Mouse (Mus musculus): ENCODE measurements at regions not wholly inside any gene's neighbourhood (a gene's known extent, or its start where the extent isn't known, plus 50 kb on each side); places are given as distances from the start of the nearest gene placed in this dataset.

GRCm38 (mm10) chr14:61893786-61894185, 286.5 kb downstream of the Kcnrg start:
- DNase-seq (ENCODE audit: low spot score in 2 of 2): no peak

DNA sequence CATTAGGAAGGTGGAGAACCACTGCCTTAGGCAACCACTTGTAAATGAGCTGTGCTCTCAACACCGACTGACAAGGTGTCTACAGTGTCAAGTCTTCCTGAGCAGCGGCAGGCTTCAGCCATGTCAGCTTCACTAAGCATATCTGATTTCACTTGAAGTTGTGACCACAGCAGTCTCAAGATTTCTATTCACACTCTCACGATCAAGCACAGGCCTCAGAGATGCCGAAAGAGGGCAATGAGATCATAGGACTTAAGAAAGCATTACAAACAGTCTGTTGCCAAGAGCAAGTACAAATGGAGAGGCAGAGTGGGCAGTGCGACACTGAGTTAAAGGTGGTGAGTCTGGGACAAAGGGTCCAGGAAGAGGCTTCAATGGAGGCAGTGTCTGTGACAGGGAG, 289.6 kb downstream of the Kcnrg start:
- no peak for DNase-seq (ENCODE audit: low spot score in 2 of 2)

DNA sequence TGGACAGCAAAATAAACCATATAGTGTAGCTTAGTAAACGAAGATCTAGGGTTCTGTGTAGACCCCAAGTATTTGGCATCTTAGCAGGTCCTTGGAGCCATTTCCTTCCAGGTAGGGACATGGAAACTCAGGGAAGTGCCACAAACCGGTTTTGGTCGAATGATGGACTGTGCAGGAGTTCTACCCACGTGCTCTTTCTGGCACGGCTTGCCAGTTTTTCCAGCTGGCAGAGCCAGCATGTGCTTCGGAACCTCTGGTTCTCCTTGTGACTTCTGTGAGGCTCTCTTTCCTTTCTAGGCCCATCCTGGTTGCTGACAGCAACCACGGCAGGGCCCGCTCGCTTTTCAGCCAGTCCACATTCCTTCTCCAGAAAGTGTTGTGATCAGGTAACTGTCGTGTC, 291.4 kb downstream of the Kcnrg start:
- DNase-seq (ENCODE audit: low spot score in 2 of 2): no peak

- DNase-seq (ENCODE audit: low spot score in 2 of 2): no peak
Observed at GRCm38 (mm10) chr14:61904426-61905124, 297.3 kb downstream of the Kcnrg start.

DNA sequence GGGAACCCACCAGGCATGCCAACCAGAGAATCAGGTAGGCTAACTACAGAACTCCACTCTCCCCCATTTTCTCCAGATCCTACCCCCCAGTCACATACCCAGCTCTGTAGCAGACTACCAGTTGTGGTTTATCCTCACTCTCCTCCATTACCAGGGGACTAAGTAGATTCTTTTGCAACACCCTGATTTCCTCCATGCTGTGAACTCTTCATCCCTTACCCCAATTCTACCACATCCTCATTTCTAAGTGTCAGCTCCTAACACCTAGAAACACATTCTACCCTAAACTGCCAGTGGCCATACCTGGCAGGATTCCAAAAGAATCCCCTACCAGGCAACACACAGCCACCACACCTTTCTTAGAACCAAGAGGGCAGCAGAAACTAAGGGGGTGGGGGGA, 310.9 kb downstream of the Kcnrg start:
- no peak for DNase-seq (ENCODE audit: low spot score in 2 of 2)

GRCm38 (mm10) chr14:61931811-61932210, 324.6 kb downstream of the Kcnrg start:
- no peak for DNase-seq (ENCODE audit: low spot score in 2 of 2)

GRCm38 (mm10) chr14:61941682-61942081, 334.4 kb downstream of the Kcnrg start:
- DNase-seq (ENCODE audit: low spot score in 2 of 2): no peak

DNA sequence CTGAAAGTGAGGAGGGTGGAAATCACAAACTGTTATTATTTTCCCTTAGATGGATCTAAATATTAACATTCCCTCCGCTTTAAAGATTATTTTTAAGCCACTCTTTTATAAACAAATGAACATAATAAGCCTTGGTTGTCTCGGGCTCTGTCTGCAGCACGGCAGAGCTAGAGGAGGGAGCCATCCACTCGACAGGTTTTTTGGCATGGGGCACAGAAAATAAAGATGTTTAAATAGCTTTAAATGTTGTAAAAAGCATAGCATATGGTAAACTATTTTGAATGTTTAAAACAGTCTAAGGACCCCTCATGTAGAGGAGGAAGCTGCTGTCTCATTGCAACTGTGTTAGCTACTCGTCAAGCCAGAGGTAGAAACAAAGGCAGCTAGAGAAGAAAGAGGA, 338.4 kb downstream of the Kcnrg start:
- no peak for DNase-seq (ENCODE audit: low spot score in 2 of 2)

DNA sequence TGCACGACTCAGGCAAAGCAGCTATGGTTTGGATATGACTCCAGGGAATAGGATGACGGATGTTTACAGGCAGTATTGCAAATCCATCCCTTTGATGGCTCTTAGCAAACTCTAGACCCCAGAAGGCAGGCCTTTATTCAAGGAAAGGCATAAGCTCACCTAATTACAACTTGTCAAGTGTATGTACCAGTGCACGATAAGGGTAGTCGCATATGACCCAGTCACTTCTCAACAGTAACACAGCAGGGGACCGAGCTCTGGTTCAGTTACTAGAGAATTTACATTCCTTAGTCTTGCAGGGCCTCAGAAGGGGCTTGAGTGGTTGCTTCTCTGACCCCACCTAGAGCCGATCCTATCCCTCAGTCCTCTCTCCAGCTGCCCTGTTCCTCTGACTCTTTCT, 342.2 kb downstream of the Kcnrg start:
- DNase-seq (ENCODE audit: low spot score in 2 of 2): no peak

- no peak for DNase-seq (ENCODE audit: low spot score in 2 of 2)
Observed at GRCm38 (mm10) chr14:61950004-61950403, 342.4 kb upstream of the Rnaseh2b start.

DNA sequence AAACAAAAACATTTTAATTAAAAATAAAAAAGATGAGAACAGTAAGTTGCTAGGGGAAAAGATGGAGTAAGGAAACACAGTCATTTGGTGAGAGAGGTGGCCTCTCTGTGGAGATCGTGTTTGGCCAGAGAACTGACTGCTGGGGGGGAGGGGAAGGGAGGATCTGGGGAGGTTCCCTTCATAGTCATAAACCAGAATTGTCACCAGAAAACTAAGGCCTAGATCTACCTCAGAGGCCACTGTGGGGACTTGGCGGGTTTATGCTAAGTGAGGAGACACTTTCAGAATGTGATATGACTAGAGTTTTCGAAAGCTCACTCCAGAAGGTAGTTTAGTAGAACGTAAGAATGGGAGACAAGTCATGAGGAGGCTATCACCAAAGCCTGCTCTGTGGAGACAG, 339.4 kb upstream of the Rnaseh2b start:
- DNase-seq (ENCODE audit: low spot score in 2 of 2): no peak

- no peak for DNase-seq (ENCODE audit: low spot score in 2 of 2)
Observed at GRCm38 (mm10) chr14:61955416-61955815, 337.0 kb upstream of the Rnaseh2b start.

DNA sequence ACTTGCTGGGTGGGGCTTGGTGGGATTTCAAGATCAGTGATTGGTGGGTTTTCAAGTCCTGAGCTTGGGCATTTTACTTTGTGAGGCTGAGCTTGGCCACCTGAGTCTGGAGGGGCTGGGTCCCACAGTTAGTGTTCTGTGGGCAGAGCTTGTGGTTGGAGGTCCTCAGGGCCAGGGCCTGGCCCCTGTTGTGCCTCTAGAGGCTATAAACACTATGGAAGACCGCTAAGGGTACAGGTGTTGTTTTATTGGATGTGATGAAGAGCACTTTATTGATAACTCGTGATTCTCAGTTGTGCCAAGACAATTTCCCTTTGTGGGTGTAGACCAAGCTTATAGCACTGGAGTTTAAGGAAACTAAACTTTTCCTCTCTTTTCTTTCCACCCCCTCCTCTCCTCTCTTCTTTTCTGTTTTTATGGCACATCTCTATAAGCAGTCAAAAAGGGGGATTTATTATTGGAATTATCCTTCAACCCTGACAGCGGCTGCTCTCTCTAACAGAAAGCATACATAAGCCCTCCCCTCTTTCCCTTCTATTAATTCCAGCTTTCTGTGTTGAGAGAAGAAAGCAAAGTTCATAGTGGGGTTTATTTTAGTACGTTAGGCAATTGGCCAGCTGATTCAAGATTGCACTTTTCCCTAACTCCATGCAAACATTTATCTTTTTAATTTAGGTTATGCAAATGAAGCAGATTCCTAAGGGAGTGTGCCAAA, 332.0 kb upstream of the Rnaseh2b start:
- DNase-seq (ENCODE audit: low spot score in 2 of 2): no peak

DNA sequence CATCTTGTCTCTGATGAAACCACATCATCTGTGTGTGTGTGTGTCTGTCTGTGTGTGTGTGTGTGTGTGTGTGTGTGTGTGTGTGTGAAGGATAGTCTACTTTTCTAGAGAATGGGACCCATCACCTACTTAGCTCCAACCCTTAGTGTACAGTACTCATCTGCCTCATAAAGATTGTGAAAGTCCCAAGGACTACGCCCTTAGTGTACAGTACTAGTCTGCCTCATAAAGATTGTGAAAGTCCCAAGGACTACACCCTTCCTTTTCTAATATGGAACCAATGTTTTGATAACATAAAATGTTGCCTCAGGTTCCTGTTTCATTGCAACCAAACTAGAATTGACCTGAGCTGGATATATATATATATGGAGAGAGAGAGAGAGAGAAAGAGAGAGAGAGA, 323.9 kb upstream of the Rnaseh2b start:
- DNase-seq (ENCODE audit: low spot score in 2 of 2): no peak

DNA sequence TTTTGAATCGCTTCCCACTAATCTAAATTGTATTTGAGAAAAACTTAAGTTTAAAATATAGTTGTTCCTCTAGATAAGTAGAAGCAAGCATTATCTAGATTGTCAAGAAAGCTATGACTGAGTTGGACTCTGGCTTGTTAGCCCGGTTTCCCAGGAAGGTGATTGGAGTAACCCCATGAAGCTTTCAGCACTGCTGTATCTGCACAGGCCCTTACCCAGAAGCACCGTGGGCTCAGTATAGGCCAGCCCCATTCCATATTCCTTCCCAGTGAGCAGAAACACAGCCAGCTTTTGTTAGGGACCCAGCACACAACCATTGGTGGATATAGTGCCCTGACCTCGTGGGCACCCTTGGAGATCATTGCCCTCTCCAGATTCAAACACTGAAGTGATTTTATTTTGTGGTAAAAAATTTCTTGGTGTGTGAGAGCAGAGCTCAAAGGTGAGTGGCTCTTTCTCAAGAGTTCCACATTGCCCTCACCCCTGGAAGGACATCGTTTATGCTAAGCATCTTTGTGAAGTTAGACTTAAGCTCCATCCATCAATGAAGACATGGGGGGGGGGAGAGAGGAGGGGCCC, 323.3 kb upstream of the Rnaseh2b start:
- DNase-seq (ENCODE audit: low spot score in 2 of 2): no peak

DNA sequence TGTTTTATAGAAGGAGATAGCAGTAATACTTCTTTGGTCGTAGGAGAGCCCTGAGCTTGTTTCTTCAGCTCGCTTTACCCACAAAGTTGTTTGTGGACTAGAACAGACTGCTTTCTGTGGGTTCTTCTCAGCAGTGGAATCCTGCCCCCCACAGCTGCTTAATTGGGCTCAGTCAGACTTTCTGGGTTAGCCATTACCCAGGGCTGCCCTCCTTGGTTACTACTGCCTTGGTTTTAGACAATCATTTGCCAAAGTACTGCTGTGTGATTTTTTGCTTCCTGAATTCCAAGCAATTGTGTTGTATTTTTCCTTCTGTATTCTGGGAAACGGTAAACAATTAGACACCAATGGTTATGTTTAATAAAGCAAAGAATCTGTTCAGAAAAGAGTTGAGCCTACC, 321.8 kb upstream of the Rnaseh2b start:
- DNase-seq (ENCODE audit: low spot score in 2 of 2): no peak

DNA sequence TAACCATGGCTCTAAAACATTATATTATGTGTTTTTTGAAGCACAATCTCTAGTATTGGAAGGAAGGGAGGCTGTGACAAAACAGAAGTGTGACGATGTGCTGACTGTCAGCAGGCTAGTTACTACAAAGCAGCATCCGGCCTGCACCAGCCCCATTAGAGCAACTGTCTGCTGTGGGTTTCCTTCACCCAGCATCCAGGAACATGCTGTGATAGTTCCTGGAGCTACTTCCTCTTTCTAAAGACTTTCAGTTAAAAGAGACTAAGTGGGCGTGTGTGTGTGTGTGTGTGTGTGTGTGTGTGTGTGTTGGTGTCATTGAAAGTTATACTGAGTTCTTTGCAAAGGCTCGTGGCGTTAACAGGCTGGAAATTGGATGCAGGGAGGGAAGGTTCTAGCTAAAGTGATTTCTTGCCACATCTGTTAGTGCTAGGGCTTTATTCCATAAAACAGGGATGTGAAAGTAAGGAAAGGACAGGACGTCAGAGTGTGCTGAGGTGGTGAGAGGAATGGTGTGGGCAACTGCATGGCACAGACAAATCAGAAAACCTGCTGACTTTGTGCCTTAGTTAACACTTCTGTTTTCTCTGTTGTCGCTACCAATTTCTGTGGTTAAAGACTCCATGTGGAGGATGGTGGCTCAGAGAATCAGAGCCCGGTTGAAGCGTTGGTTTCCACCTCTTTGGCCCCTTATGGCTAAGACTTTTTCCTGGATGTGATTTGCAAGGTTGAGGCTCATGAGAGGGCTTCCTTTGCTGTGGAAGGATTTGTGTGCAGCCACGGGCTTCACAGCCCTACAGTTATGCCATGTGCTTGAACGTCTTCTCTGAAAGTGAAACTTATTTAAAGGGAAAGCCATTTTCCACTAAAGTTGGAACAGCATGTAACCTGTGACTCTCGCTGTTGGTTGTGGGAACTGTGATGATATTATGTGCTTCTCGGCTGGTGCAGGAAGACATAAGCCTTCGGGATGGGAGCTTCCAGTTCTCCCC, 321.0 kb upstream of the Rnaseh2b start:
- DNase-seq (ENCODE audit: low spot score in 2 of 2): peak in 1 of 2 experiments; percentile 31

GRCm38 (mm10) chr14:61975301-61975732, 317.1 kb upstream of the Rnaseh2b start:
- DNase-seq (ENCODE audit: low spot score in 2 of 2): no peak

GRCm38 (mm10) chr14:61980581-61980980, 311.8 kb upstream of the Rnaseh2b start:
- DNase-seq (ENCODE audit: low spot score in 2 of 2): no peak

- DNase-seq (ENCODE audit: low spot score in 2 of 2): no peak
Observed at GRCm38 (mm10) chr14:61985575-61985974, 306.8 kb upstream of the Rnaseh2b start.

DNA sequence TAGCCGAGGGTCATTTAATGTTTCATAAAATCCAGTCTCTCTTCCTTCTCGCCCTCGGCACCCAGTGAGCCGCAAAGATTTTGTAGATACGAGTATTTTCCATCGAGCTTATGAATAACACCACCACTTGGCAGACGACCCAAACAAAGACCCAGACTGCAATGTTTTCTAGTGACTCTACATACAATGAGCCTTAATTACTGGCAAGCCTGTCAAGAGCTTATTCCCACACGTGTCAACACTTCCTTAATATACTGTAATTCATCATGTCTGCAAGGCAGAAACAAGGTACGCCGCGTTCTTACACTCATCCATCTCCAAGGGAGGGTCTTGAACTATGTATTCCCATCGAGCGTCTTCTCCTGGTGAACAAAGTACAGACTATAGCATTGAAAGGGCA, 306.2 kb upstream of the Rnaseh2b start:
- no peak for DNase-seq (ENCODE audit: low spot score in 2 of 2)

DNA sequence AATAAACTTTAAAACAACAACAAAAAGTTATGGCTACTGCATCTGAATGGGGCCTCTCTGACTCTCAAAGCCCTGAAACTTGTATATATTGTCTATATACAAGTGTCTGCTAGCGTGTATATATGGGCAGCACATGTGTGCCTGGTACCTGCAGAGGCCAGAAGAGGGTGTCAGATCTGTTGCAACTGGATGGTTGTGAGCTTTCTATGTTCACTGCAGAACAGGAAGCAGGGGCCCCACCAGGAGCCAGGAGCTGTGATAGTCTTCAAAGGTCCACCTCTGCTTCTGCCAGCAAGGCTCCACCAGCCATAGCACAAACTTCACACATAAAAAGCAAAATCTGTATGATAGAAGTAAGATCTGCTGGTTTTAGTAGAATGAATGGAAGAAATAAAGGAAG, 297.1 kb upstream of the Rnaseh2b start:
- DNase-seq (ENCODE audit: low spot score in 2 of 2): no peak

Measured in spleen, postnatal 14 days (tissue).